Mouse (Mus musculus): ENCODE measurements around the gene Sez6l2.

- TF ChIP-seq CTCF (IDR thresholded peaks at IDR 0.05), result no peak
- no peak for TF ChIP-seq EP300 (IDR thresholded peaks at IDR 0.05)
These were observed 60.7 kb downstream of the Sez6l2 start for GRCm38 (mm10) chr7:127011051-127011450.

All from lung, postnatal 0 days (tissue).